Mouse (Mus musculus) forebrain, embryonic 16.5 days (tissue): ENCODE data around the gene Cacna2d3. TPM values are rescaled to one million over a fixed set of nuclear protein-coding genes. Genes with fewer than 3 reads are reported as not detected.

Experiments
- ATAC-seq: fragments of 200-750 bp; cut with Nextera tagmentation; 2 replicates; pipeline ENCODE4 v1.8.0; 2017; ENCODE audit warnings: mild to moderate bottlenecking, moderate library complexity
- H3K27ac ChIP-seq: fragments of 300-500 bp; sonication (generic); 2 replicates; pipeline ENCODE4 v1.5.1; 2014; ENCODE audit warnings: low read length, control low read depth
- H3K27me3 ChIP-seq: fragments of 300-500 bp; sonication (generic); replicated peaks from 2 replicates; pipeline ENCODE4 v1.6.1; 2014; ENCODE audit warnings: low read length; ENCODE audit not compliant: control insufficient read depth, insufficient read depth
- H3K36me3 ChIP-seq: fragments of 300-500 bp; sonication (generic); 2 replicates; pipeline ENCODE4 v1.6.1; 2014; ENCODE audit not compliant: control insufficient read depth, insufficient read depth
- H3K4me1 ChIP-seq: fragments of 300-500 bp; sonication (generic); replicated peaks from 2 replicates; pipeline ENCODE4 v1.6.1; 2014; ENCODE audit warnings: low read length; ENCODE audit not compliant: control insufficient read depth, insufficient read depth
- H3K4me2 ChIP-seq: fragments of 300-500 bp; sonication (generic); 2 replicates; pipeline ENCODE4 v1.6.1; 2014; ENCODE audit warnings: mild to moderate bottlenecking, low read length, control low read depth
- H3K4me3 ChIP-seq: fragments of 300-500 bp; sonication (generic); replicated peaks from 2 replicates; pipeline ENCODE4 v1.5.1; 2014; ENCODE audit warnings: mild to moderate bottlenecking, low read length, control low read depth
- H3K9ac ChIP-seq: fragments of 300-500 bp; sonication (generic); replicated peaks from 2 replicates; pipeline ENCODE4 v1.6.1; 2014; ENCODE audit warnings: low read depth, low read length, control low read depth
- H3K9me3 ChIP-seq: fragments of 300-500 bp; sonication (generic); 2 replicates; pipeline ENCODE4 v1.6.1; 2016; ENCODE audit warnings: low read length; ENCODE audit not compliant: control insufficient read depth
- WGBS: fragments of 180-500 bp; shearing (Covaris S2); extraction: QIAGEN DNeasy Blood & Tissue Kit; methylation state at CpG from one replicate; pipeline ENCODE4 v1.1.7; 2014; 5-methylcytosine and 5-hydroxymethylcytosine counted together
- polyA plus RNA-seq: library from polyadenylated mRNA; unstranded; fragments of >200 nt; fragmentation: Nextera tagmentation; extraction: Ambion mirVana; gene quantifications from 2 replicates; pipeline ENCODE4 v1.2.1, GENCODE M21; 2015

Cacna2d3 gene
- polyA plus RNA-seq, 1 experiment from 2014 or later = 34.0 TPM

DNA sequence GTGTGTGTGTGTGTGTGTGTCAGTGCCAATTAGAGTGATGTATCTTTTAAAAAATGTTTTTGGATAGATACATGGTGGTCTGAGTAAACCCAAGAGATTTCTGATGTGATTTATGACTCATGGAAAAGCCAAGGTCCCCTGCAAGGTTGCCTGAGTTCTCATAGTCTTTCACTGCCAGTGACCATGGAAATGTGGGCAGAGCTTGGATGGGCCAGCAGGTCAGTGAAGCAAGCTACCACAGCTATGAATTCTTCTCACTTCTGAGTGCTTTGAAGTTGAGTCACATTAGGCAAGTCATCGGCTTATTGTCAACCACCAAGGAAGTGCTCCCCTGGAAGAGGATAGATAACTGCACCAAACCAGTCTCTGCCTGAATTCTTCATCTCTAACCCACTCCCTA, 639.5 kb downstream of the Cacna2d3 start:
- H3K9ac ChIP-seq = no peak overlapping the region
- peaks cover 6% of the 10 kb centered on the region; the same call in 1 of the 2 replicates for H3K4me1 ChIP-seq
- H3K27ac ChIP-seq = no peak overlapping the region
- no peaks in the 10 kb centered on the region for H3K9me3 ChIP-seq
- ATAC-seq = no peak
- H3K4me3 ChIP-seq = no peak overlapping the region
- 100% methylated on average over 1 of the region's 1 CpGs for WGBS
- H3K27me3 ChIP-seq = no peaks in the 10 kb centered on the region
- H3K4me2 ChIP-seq = no peak overlapping the region
- no peaks in the 10 kb centered on the region for H3K36me3 ChIP-seq

DNA sequence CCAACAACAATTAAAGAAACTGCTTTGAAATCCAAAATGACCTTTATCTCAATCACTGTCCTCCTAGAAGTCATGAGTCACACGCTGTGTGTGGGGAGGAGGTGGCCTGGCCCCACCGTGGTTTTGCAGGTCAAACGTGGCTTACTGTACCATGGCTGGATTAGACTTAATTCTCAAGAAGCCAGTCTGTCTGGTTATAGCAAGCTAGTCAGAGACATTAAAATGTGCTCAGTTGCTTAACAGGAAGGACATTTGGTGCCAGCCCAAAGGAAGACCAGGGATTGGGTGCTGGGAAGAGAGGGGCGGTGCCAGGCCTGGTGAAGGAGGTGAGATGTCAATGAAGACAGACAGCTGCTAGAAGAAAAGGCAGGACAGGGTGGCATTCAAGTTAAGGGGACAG, 641.0 kb downstream of the Cacna2d3 start:
- H3K9ac ChIP-seq = no peak overlapping the region
- H3K4me2 ChIP-seq = no peak overlapping the region
- H3K9me3 ChIP-seq = no peaks in the 10 kb centered on the region
- H3K27ac ChIP-seq = no peak overlapping the region
- no peaks in the 10 kb centered on the region for H3K4me1 ChIP-seq
- no peaks in the 10 kb centered on the region for H3K36me3 ChIP-seq
- no peak for ATAC-seq
- no peak overlapping the region for H3K4me3 ChIP-seq
- WGBS = 88% methylated on average over 4 of the region's 4 CpGs
- H3K27me3 ChIP-seq = no peaks in the 10 kb centered on the region

- no peak for ATAC-seq
- H3K27ac ChIP-seq = no peak overlapping the region
- WGBS = 87% methylated on average over 4 of the region's 4 CpGs
- H3K36me3 ChIP-seq = no peaks in the 10 kb centered on the region
- H3K4me1 ChIP-seq = no peaks in the 10 kb centered on the region
- no peaks in the 10 kb centered on the region for H3K9me3 ChIP-seq
- H3K4me2 ChIP-seq = no peak overlapping the region
- H3K27me3 ChIP-seq = no peaks in the 10 kb centered on the region
- no peak overlapping the region for H3K4me3 ChIP-seq
- no peak overlapping the region for H3K9ac ChIP-seq
These were observed 641.4 kb downstream of the Cacna2d3 start for GRCm38 (mm10) chr14:29080228-29080627.

DNA sequence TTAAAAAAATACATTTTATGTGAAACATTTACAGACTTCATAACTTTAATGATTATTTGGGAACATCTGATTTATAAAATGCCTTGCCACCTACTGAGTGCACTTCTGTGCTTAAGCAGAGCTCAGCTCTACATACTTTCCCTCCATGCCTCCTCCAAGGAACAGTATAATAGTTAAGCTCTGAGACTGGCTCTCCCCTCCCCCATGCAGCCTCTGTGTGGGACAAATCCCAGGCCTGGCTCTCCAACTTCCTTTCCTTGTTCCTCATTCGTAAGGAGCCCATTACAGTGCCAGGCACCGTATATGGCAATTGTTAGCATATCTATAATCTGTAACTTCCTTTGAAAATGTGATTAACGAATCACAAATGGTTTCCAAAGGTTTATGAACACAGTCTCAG, 644.2 kb downstream of the Cacna2d3 start:
- no peak overlapping the region for H3K27ac ChIP-seq
- WGBS = 57% methylated on average over 3 of the region's 3 CpGs
- ATAC-seq = no peak
- no peak overlapping the region for H3K9ac ChIP-seq
- no peaks in the 10 kb centered on the region for H3K27me3 ChIP-seq
- H3K36me3 ChIP-seq = no peaks in the 10 kb centered on the region
- no peak overlapping the region for H3K4me2 ChIP-seq
- no peak overlapping the region for H3K4me3 ChIP-seq
- no peaks in the 10 kb centered on the region for H3K9me3 ChIP-seq
- no peaks in the 10 kb centered on the region for H3K4me1 ChIP-seq

- 75% methylated on average over 4 of the region's 4 CpGs for WGBS
- H3K9me3 ChIP-seq = no peaks in the 10 kb centered on the region
- no peak; the same call in 1 of the 2 replicates for ATAC-seq
- no peak overlapping the region for H3K9ac ChIP-seq
- H3K36me3 ChIP-seq = no peaks in the 10 kb centered on the region
- H3K4me1 ChIP-seq = no peaks in the 10 kb centered on the region
- no peak overlapping the region for H3K4me3 ChIP-seq
- no peak overlapping the region for H3K4me2 ChIP-seq
- no peak overlapping the region for H3K27ac ChIP-seq
- H3K27me3 ChIP-seq = no peaks in the 10 kb centered on the region
These were observed 647.9 kb downstream of the Cacna2d3 start for GRCm38 (mm10) chr14:29073747-29074146.

- H3K36me3 ChIP-seq = no peaks in the 10 kb centered on the region
- no peak for ATAC-seq
- H3K9ac ChIP-seq = no peak overlapping the region
- no peak overlapping the region for H3K4me3 ChIP-seq
- no peaks in the 10 kb centered on the region for H3K9me3 ChIP-seq
- WGBS = 84% methylated on average over 2 of the region's 2 CpGs
- H3K27me3 ChIP-seq = no peaks in the 10 kb centered on the region
- H3K27ac ChIP-seq = no peak overlapping the region
- H3K4me2 ChIP-seq = no peak overlapping the region
- H3K4me1 ChIP-seq = no peaks in the 10 kb centered on the region
These were observed 659.0 kb downstream of the Cacna2d3 start for GRCm38 (mm10) chr14:29062676-29063075.

DNA sequence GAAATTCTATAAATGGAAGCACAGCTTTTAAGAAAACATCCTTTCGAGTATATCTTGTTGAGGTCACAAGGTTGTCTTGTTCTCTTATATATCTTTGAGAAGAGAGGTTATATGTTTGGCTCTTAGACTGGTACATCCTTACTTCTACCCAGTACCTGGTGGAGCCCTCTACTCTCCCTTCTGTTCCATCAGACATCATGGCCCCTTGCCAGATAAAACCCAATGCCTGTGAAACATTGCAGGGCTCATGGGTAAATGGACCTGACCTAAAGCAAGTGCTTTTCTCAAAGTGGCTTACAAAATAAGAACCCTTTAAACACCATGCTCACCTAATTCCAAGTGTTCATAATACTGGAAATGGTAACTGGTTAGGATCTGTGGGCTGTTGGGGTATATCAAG, 660.2 kb downstream of the Cacna2d3 start:
- no peak overlapping the region for H3K4me3 ChIP-seq
- no peak for ATAC-seq
- no peaks in the 10 kb centered on the region for H3K9me3 ChIP-seq
- H3K9ac ChIP-seq = no peak overlapping the region
- H3K4me1 ChIP-seq = no peaks in the 10 kb centered on the region
- H3K36me3 ChIP-seq = no peaks in the 10 kb centered on the region
- H3K27me3 ChIP-seq = no peaks in the 10 kb centered on the region
- H3K27ac ChIP-seq = no peak overlapping the region
- 89% methylated on average over 1 of the region's 1 CpGs for WGBS
- H3K4me2 ChIP-seq = no peak overlapping the region

DNA sequence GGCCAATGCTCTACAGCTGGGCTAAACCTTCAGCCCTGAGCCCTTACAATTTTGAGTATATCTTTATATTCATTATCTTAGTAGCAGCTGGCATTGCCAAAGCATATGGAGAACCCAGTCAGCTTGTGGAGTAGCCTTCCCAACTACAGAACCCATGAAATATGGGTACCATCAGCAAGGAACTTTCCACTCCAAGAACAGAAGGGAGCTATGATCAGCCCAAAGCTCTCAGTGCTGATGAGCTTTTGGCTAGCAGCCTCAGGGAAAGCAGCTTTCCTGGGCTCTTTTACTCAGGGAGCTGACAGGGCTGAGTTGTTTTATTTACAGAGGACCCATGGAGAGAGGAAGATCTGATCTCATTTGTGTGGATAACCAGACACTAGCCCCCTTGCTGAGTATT, 661.0 kb downstream of the Cacna2d3 start:
- Histone ChIP-seq H3K4me2 (no peak overlapping the region), H3K36me3 (no peaks in the 10 kb centered on the region), H3K9ac (no peak overlapping the region), H3K9me3 (no peaks in the 10 kb centered on the region), H3K27me3 (no peaks in the 10 kb centered on the region), H3K27ac (no peak overlapping the region), H3K4me3 (no peak overlapping the region), H3K4me1 (no peaks in the 10 kb centered on the region)
- no peak for ATAC-seq

- WGBS = 80% methylated on average over 16 of the region's 16 CpGs
- Histone ChIP-seq H3K36me3 (no peaks in the 10 kb centered on the region), H3K27me3 (no peaks in the 10 kb centered on the region), H3K4me1 (no peaks in the 10 kb centered on the region), H3K4me3 (no peak overlapping the region), H3K9me3 (no peaks in the 10 kb centered on the region), H3K4me2 (no peak overlapping the region), H3K27ac (no peak overlapping the region), H3K9ac (no peak overlapping the region)
- no peak for ATAC-seq
These were observed 669.5 kb downstream of the Cacna2d3 start for GRCm38 (mm10) chr14:29051951-29052835.
